Mouse (Mus musculus): ENCODE measurements around the gene Hist1h2bm. TPM values are rescaled to one million over a fixed set of nuclear protein-coding genes. Genes with fewer than 3 reads are reported as not detected.

Hist1h2bm gene
- total RNA-seq (2023; ENCODE audit: inconsistent age), result 10.5 to 15.1 TPM (median 12.2 TPM) in 4 replicates

DNA sequence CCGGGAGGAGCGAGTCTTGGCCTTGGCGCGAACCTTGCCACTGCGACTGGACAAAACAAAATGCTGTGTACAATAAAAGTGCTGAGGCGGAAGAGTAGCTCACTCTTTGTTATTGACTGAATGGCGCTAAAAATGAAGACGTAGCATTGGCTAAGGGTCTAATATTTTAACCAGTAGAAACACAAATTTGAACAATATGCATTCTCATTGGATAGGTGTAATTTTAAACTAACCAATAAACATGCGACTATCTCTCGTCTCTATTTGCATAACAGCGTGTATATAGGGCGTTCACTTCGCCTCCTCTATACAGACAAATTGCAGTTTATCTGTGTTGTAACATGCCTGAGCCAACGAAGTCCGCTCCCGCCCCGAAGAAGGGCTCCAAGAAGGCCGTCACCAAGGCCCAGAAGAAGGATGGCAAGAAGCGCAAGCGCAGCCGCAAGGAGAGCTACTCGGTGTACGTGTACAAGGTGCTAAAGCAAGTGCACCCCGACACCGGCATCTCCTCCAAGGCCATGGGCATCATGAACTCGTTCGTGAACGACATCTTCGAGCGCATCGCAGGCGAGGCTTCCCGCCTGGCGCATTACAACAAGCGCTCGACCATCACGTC is at the start of gene Hist1h2bm:
Gene Hist1h2bm (plus strand): TSS at position 288 of the 616 bp plus-strand sequence.

DNA sequence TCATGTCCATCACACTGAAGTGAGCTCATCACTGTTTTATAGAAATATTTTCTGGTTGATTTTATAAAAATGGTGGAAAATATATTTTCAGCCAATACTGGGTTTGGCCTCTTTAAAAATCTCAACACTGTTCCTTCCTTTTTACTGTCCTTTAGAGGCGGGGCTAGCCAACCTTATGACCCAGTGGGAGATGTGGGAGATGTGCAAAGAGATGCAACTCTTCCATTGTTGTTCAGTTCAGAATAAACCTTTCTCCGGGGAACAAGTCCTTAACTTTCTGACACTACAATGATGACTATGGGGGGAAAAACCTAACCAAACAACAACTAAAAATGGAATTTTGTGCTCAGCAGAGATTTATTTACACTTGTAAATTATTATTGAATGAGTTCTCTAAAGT is 44.5 kb upstream of the Hist1h2bm start, which contains the start of gene Olfr1360:
Gene Olfr1360 (minus strand): TSS at position 101 of the 400 bp plus-strand sequence.

DNA sequence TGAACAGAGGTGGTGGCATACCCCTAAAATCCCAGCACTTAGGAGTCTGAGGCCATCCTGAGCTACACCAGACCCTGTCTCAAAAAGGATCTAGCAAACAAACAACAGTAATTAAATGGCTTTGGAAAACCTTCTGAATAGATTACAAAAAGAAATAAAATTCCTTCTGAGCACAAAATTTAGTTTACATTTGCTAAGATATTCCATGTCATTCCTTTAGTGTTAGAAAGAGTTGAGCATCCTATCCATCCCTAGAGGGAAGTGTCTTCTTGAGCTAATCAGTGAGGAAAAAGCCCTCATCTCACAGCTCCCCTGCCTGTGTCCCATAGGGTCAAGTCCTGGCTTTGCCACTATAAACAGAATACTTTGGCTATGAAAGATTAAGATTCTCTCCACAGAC is 24.0 kb upstream of the Hist1h2bm start, which contains the start of gene Olfr1359:
Gene Olfr1359 (plus strand): TSS at position 301 of the 400 bp plus-strand sequence.

DNA sequence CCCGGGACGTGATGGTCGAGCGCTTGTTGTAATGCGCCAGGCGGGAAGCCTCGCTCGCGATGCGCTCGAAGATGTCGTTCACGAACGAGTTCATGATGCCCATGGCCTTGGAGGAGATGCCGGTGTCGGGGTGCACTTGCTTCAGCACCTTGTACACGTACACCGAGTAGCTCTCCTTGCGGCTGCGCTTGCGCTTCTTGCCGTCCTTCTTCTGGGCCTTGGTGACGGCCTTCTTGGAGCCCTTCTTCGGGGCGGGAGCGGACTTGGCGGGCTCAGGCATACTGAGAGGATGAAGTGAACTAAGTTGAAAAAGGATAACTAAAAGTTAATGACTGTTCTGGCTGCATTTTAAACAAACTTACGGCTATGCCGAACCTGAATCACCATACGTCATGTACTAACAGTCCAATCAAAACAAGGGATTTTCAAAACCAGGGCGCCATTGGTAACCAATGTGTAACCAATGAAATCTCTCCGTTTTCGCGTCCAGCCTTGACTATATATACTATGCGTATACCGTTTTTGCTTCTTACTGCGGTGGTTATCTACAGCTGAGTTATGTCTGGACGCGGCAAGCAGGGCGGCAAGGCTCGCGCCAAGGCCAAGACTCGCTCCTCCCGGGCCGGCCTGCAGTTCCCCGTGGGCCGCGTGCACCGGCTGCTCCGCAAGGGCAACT is 5.8 kb upstream of the Hist1h2bm start, which contains the start of the genes Hist1h2bl and Hist1h2ai:
Gene Hist1h2bl (minus strand): TSS at position 280 of the 676 bp plus-strand sequence.
Gene Hist1h2ai (plus strand): TSS at position 559 of the 676 bp plus-strand sequence.

DNA sequence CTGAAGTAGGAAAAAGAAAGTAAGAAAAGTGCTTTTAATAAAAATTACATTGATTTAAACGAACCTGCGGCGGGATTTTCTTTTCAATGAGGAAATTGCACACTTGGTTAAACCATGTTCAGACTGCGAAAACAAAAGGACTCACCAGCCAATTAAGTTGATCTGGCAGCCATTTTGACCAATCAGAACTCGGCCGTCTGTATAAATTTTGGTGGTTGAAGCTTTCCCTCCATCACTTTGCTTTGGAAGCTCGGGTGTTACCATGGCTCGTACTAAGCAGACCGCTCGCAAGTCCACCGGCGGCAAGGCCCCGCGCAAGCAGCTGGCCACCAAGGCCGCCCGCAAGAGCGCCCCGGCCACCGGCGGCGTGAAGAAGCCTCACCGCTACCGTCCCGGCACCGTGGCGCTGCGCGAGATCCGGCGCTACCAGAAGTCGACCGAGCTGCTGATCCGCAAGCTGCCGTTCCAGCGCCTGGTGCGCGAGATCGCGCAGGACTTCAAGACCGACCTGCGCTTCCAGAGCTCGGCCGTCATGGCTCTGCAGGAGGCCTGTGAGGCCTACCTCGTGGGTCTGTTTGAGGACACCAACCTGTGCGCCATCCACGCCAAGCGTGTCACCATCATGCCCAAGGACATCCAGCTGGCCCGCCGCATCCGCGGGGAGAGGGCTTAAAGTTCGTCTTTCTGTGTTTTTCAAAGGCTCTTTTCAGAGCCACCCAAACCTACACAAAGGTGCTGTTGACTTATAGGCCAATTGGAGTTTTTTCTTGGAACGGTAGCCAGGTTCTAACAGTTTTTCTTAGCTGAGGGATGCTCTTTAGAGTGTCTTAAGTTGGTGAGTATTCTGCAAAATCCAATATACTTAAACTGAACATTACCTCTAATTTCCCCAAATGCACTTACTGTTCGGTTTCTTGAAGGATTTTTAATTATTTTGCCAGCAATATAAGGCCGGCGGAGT is 4.2 kb upstream of the Hist1h2bm start, which contains the start of gene Hist1h3h:
Gene Hist1h3h (plus strand): TSS at position 263 of the 961 bp plus-strand sequence.

DNA sequence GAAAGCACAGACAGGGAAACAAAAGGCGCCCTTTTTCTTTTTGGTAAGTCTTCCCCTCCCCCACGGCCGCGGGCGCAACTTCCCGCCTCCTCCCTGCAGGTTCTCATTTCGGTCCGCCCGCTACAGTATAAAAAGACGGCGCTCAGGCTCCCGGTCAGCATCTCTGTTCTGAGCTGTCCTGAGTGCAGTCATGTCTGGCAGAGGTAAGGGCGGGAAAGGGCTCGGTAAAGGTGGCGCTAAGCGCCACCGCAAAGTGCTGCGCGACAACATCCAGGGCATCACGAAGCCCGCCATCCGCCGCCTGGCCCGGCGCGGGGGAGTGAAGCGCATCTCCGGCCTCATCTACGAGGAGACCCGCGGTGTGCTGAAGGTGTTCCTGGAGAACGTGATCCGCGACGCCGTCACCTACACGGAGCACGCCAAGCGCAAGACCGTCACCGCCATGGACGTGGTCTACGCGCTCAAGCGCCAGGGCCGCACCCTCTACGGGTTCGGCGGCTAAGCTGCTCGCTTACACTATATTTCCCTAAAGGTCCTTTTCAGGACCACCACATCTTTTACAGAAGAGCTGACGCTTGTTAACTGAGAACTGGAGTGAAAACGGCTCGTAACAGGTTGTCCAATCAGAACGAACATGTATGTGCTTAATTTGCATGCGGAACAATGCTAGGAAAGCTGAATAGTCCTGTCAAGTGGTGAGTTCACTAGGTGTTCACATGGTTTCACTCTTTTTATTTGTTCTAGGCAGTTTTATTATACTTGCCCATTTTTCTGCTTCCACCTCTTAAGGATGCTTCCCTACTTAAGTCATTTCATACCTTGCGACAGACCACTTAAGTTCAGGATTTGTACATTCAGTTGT is 13.3 kb downstream of the Hist1h2bm start, which contains the start of gene Hist1h4j:
Gene Hist1h4j (plus strand): TSS at position 159 of the 862 bp plus-strand sequence.

DNA sequence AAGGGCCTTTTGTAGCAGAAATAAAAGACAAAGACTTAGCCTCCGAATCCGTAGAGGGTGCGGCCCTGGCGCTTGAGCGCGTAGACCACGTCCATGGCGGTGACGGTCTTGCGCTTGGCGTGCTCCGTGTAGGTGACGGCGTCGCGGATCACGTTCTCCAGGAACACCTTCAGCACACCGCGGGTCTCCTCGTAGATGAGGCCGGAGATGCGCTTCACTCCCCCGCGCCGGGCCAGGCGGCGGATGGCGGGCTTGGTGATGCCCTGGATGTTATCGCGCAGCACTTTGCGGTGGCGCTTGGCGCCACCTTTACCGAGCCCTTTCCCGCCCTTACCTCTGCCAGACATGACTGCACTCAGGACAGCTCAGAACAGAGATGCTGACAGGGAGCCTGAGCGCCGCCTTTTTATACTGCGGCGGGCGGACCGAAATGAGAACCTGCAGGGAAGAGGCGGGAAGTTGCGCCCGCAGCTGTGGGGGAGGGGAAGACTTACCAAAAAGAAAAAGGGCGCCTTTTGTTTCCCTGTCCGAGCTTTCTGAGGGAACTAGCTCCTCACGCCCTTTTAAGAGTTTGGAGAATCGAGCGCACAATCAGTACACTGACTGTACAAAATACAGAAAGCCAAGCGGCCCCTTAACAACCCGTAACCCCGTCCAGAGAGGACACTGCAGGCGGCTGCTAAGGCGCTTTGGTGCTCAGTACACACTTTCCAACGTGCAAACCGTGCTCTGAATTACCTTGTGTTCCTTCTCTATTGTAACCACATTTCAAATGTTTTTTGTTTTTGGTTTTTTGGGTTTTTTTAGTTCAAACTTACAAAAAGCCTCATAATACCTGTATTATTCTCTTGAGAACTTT is 28.5 kb downstream of the Hist1h2bm start, which contains the start of gene Hist1h4k:
Gene Hist1h4k (minus strand): TSS at position 347 of the 859 bp plus-strand sequence.

DNA sequence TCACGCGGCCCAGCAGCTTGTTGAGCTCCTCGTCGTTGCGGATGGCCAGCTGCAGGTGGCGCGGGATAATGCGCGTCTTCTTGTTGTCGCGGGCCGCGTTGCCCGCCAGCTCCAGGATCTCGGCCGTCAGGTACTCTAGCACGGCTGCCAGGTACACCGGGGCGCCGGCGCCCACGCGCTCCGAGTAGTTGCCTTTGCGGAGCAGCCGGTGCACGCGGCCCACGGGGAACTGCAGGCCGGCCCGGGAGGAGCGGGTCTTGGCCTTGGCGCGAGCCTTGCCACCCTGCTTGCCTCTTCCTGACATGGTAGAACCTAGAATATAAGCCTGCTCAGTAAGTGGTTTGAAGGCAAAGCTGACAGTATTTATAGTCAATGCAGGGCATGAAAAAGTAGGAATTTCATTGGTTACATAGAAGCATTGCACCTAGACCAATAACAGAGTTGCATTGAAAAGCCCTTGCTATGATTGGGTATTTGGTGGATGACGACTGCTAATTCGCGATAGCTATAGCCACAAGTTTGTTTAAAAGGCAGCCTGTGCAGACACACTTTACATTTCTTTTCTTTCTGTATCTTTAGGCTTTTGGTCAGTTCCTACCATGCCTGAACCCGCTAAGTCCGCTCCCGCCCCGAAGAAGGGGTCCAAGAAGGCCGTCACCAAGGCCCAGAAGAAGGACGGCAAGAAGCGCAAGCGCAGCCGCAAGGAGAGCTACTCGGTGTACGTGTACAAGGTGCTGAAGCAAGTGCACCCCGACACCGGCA is 31.9 kb downstream of the Hist1h2bm start, which contains the start of the genes Hist1h2ak and Hist1h2bn:
Gene Hist1h2ak (minus strand): TSS at position 304 of the 762 bp plus-strand sequence.
Gene Hist1h2bn (plus strand): TSS at position 600 of the 762 bp plus-strand sequence.

Other genes starting within 250 kb of the Hist1h2bm start
- not detected in 4 replicates for gene Zkscan4, start 243.1 kb upstream of the Hist1h2bm start, total RNA-seq (2023; ENCODE audit: inconsistent age)
- not detected in 4 replicates for gene Gm10065, start 242.6 kb upstream of the Hist1h2bm start, total RNA-seq (2023; ENCODE audit: inconsistent age)
- 3.9 to 5.8 TPM (median 5.4 TPM) in 4 replicates for gene AK157302, start 226.8 kb upstream of the Hist1h2bm start, total RNA-seq (2023; ENCODE audit: inconsistent age)
- 17.1 to 23.9 TPM (median 22.6 TPM) in 4 replicates for gene Gm11273, start 220.6 kb upstream of the Hist1h2bm start, total RNA-seq (2023; ENCODE audit: inconsistent age)
- gene Zkscan8, start 190.9 kb upstream of the Hist1h2bm start, total RNA-seq (2023; ENCODE audit: inconsistent age), result 11.4 to 14.0 TPM (median 12.5 TPM) in 4 replicates
- gene Olfr1366, start 179.2 kb upstream of the Hist1h2bm start, total RNA-seq (2023; ENCODE audit: inconsistent age), result not detected in 4 replicates
- gene Olfr1535, start 162.2 kb upstream of the Hist1h2bm start, total RNA-seq (2023; ENCODE audit: inconsistent age), result not detected in 4 replicates
- gene Olfr1364, start 140.3 kb upstream of the Hist1h2bm start, total RNA-seq (2023; ENCODE audit: inconsistent age), result not detected in 4 replicates
- not detected in 4 replicates for gene Olfr1362, start 108.0 kb upstream of the Hist1h2bm start, total RNA-seq (2023; ENCODE audit: inconsistent age)
- not detected in 4 replicates for gene Olfr11, start 79.5 kb upstream of the Hist1h2bm start, total RNA-seq (2023; ENCODE audit: inconsistent age)
- not detected in 4 replicates for gene Olfr1361, start 58.7 kb upstream of the Hist1h2bm start, total RNA-seq (2023; ENCODE audit: inconsistent age)
- not detected in 4 replicates for gene Olfr1360, start 44.6 kb upstream of the Hist1h2bm start, total RNA-seq (2023; ENCODE audit: inconsistent age)
- gene Olfr1359, start 23.9 kb upstream of the Hist1h2bm start, total RNA-seq (2023; ENCODE audit: inconsistent age), result not detected in 4 replicates
- gene Hist1h2bl, start 5.9 kb upstream of the Hist1h2bm start, total RNA-seq (2023; ENCODE audit: inconsistent age), result 101 to 134 TPM (median 110 TPM) in 4 replicates
- 57.4 to 111 TPM (median 95.3 TPM) in 4 replicates for gene Hist1h2ai, start 5.6 kb upstream of the Hist1h2bm start, total RNA-seq (2023; ENCODE audit: inconsistent age)
- 119 to 230 TPM (median 147 TPM) in 4 replicates for gene Hist1h3h, start 4.4 kb upstream of the Hist1h2bm start, total RNA-seq (2023; ENCODE audit: inconsistent age)
- gene Hist1h4j, start 13.0 kb downstream of the Hist1h2bm start, total RNA-seq (2023; ENCODE audit: inconsistent age), result 11.8 to 18.5 TPM (median 15.7 TPM) in 4 replicates
- gene Hist1h4k, start 28.5 kb downstream of the Hist1h2bm start, total RNA-seq (2023; ENCODE audit: inconsistent age), result 345 to 580 TPM (median 393 TPM) in 4 replicates
- 43.9 to 61.4 TPM (median 49.5 TPM) in 4 replicates for gene Hist1h2ak, start 31.8 kb downstream of the Hist1h2bm start, total RNA-seq (2023; ENCODE audit: inconsistent age)
- gene Hist1h2bn, start 32.1 kb downstream of the Hist1h2bm start, total RNA-seq (2023; ENCODE audit: inconsistent age), result 79.2 to 91.1 TPM (median 87.7 TPM) in 4 replicates
- gene Hist1h1b, start 58.6 kb downstream of the Hist1h2bm start, total RNA-seq (2023; ENCODE audit: inconsistent age), result 64.3 to 100 TPM (median 75.1 TPM) in 4 replicates
- gene Hist1h3i, start 61.3 kb downstream of the Hist1h2bm start, total RNA-seq (2023; ENCODE audit: inconsistent age), result 159 to 245 TPM (median 224 TPM) in 4 replicates
- 26.3 to 53.4 TPM (median 30.7 TPM) in 4 replicates for gene Hist1h2an, start 65.2 kb downstream of the Hist1h2bm start, total RNA-seq (2023; ENCODE audit: inconsistent age)
- 38.6 to 53.7 TPM (median 48.7 TPM) in 4 replicates for gene Hist1h2bp, start 65.4 kb downstream of the Hist1h2bm start, total RNA-seq (2023; ENCODE audit: inconsistent age)
- gene Hist1h2bq, start 88.2 kb downstream of the Hist1h2bm start, total RNA-seq (2023; ENCODE audit: inconsistent age), result 179 to 205 TPM (median 201 TPM) in 4 replicates
- 199 to 315 TPM (median 296 TPM) in 4 replicates for gene Hist1h2ao, start 88.4 kb downstream of the Hist1h2bm start, total RNA-seq (2023; ENCODE audit: inconsistent age)
- 283 to 393 TPM (median 343 TPM) in 4 replicates for gene Hist1h4m, start 89.7 kb downstream of the Hist1h2bm start, total RNA-seq (2023; ENCODE audit: inconsistent age)
- gene Hist1h4n, start 110.2 kb downstream of the Hist1h2bm start, total RNA-seq (2023; ENCODE audit: inconsistent age), result 138 to 258 TPM (median 167 TPM) in 4 replicates
- 46.5 to 101 TPM (median 67.4 TPM) in 4 replicates for gene Hist1h2ap, start 111.5 kb downstream of the Hist1h2bm start, total RNA-seq (2023; ENCODE audit: inconsistent age)
- 177 to 204 TPM (median 198 TPM) in 4 replicates for gene Hist1h2br, start 111.7 kb downstream of the Hist1h2bm start, total RNA-seq (2023; ENCODE audit: inconsistent age)
- 3.0 to 5.1 TPM (median 4.2 TPM) in 4 replicates for gene Zfp184, start 223.1 kb downstream of the Hist1h2bm start, total RNA-seq (2023; ENCODE audit: inconsistent age)

Measured in B cell, adult (primary cell).